Mouse (Mus musculus): ENCODE results near the gene Otulinl. TPM values are rescaled to one million over a fixed set of nuclear protein-coding genes. Genes with fewer than 3 reads are reported as not detected.

Otulinl gene
- total RNA-seq, 4 experiments from 2014 or later, result 0.22 to 0.59 (median 0.36) TPM

- DNase-seq (ENCODE audit: low spot score in 2 of 2), result no peak
These were observed 64.2 kb downstream of the Otulinl start for GRCm38 (mm10) chr15:27617227-27617626.

- peak; percentile 76 to 88 for DNase-seq (ENCODE audit: low spot score in 2 of 2)
These were observed 65.2 kb downstream of the Otulinl start for GRCm38 (mm10) chr15:27616159-27616558.

GRCm38 (mm10) chr15:27613255-27613654 lies 68.1 kb downstream of the Otulinl start:
- DNase-seq (ENCODE audit: low spot score in 2 of 2), result no peak

GRCm38 (mm10) chr15:27612533-27613221 lies 68.7 kb downstream of the Otulinl start:
- DNase-seq (ENCODE audit: low spot score in 2 of 2), result peak in 1 of 2 experiments; percentile 23

- no peak for DNase-seq (ENCODE audit: low spot score in 2 of 2)
These were observed 71.8 kb downstream of the Otulinl start for GRCm38 (mm10) chr15:27609554-27609953.

GRCm38 (mm10) chr15:27605252-27605651 lies 76.1 kb downstream of the Otulinl start:
- no peak for DNase-seq (ENCODE audit: low spot score in 2 of 2)

Other genes with a start within 250 kb of the Otulinl start
- 100 to 1,000 TPM; 126 to 164 (median 145) TPM for gene Ank, start 214.9 kb downstream of the Otulinl start, total RNA-seq (2022)
- 10 to 100 TPM; 17.6 to 22.3 (median 20.1) TPM for gene Otulin, start 50.9 kb downstream of the Otulinl start, total RNA-seq (2022)